Mouse (Mus musculus): Measurements from ENCODE around the gene Gm8453.
"Not testable (repeated sequence)": the region's sequence is repeated elsewhere in the genome, so short reads cannot be mapped to it uniquely, and the experiment has no call there.

Gm8453 gene

DNA sequence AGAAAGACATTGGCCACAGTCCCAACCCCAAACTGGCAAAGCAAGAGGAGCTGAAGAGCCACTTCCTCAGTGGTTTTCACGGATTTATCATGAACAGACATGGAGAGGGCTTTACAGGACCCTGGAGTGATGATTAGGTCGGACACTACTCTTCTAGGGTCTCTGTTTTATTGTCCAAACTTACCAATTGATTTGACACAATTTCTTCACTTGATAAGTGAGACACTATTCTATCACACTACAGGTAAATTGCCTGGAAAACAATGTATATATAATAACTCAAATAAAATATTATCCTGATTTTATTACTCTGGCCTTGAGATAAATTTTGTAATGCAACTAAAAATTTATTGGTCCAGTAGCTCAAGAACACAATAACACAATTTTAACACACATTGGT lies at the start of gene Gm8453:
Gm8453 (minus strand) TSS at position 101 of the 400 bp plus-strand sequence.
- in situ Hi-C loops (cut with MboI, MseI) = not testable (repeated sequence)

DNA sequence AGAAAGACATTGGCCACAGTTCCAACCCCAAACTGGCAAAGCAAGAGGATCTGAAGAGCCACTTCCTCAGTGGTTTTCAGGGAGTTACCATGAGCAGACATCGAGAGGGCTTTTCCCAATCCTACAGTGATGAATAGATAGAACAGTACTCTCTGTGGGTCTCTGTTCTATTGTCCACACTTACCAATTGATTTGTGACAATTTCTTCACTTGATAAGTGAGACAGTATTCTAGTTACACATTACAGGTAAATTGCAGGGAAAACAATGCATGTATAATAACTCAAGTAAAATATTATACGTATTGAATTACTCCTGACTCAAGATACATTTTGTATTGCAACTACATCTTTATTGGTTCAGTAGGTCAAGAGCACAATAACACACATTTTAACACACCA lies 28.1 kb downstream of the Gm8453 start, which contains the start of gene Gm8653:
Gm8653 (minus strand) TSS at position 101 of the 400 bp plus-strand sequence.
- in situ Hi-C loops (cut with MboI, MseI) = not testable (repeated sequence)

DNA sequence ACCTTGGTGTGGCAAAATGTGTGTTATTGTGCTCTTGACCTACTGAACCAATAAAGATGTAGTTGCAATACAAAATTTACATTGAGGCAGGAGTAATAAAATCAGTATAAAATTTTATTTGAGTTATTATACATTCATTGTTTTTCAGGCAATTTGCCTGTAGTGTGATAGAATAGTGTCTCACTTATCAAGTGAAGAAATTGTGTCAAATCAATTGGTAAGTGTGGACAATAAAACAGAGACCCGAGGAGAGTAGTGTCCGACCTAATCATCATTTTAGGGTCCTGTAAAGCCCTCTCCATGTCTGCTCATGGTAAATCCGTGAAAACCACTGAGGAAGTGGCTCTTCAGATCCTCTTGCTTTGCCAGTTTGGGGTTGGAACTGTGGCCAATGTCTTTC lies 40.2 kb downstream of the Gm8453 start, which contains the start of gene Vmn1r143:
Vmn1r143 (plus strand) TSS at position 301 of the 400 bp plus-strand sequence.
- in situ Hi-C loops (cut with MboI, MseI) = loop anchor here (25.0 kb wide), 1 partner anchor 2002 kb away; the partner anchor contains the start of gene Vmn1r95
